Mouse (Mus musculus) G1E (cell line): Measurements from ENCODE around the gene Mrpl17.

Experiments
- CTCF ChIP-seq: IDR thresholded peaks from 2 replicates; pipeline ENCODE4 v1.5.1; 2012; ENCODE audit warnings: low read depth, low read length, inconsistent platforms, mixed read lengths
- POLR2AphosphoS5 ChIP-seq: IDR thresholded peaks from 2 replicates; pipeline ENCODE4 v1.6.1; 2012; ENCODE audit warnings: low read depth, low read length, inconsistent platforms; ENCODE audit not compliant: insufficient replicate concordance

DNA sequence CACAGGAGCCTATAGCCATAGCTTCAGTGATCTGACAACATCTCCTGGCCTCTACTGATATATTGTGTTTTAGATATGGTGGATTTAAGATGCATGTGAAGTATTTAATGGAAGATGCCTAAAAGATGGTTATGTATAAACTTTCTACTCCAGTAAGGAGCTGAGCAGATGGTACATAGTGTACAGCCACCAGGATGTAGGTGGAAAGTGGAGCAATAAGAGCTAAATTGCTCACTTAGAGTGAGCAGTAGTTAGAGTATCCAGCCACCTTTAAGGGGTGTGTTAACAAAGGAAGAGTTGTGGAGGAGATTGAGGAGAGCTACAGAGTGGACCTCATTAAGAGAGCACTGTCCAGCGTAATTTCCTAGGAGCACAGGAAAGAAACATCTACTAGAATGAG, 19.8 kb downstream of the Mrpl17 start:
- TF ChIP-seq POLR2AphosphoS5, result no peak
- no peak for TF ChIP-seq CTCF
